Mouse (Mus musculus) hindbrain, embryonic 11.5 days (tissue): ENCODE results near the gene Acsl5. TPM values are rescaled to one million over a fixed set of nuclear protein-coding genes. Genes with fewer than 3 reads are reported as not detected.

ENCODE experiments used
- ATAC-seq: fragments of 200-750 bp; cut with Nextera tagmentation; 2 replicates; pipeline ENCODE4 v1.8.0; 2017; ENCODE audit warnings: mild to moderate bottlenecking, moderate TSS enrichment, moderate library complexity; ENCODE audit not compliant: low FRiP score
- DNase-seq: peaks from one replicate; pipeline ENCODE4 v3.0.0-alpha.2; 2015; ENCODE audit warnings: low spot score
- H3K27ac ChIP-seq: fragments of 300-500 bp; sonication (generic); 2 replicates; pipeline ENCODE4 v1.5.1; 2014; ENCODE audit warnings: mild to moderate bottlenecking, low read depth, low read length
- H3K27me3 ChIP-seq: fragments of 300-500 bp; sonication (generic); 2 replicates; pipeline ENCODE4 v1.6.1; 2014; ENCODE audit warnings: mild to moderate bottlenecking, low read length, moderate library complexity, mixed read lengths; ENCODE audit not compliant: control insufficient read depth, insufficient read depth
- H3K36me3 ChIP-seq: fragments of 300-500 bp; sonication (generic); 2 replicates; pipeline ENCODE4 v1.6.1; 2014; ENCODE audit warnings: mild to moderate bottlenecking, low read length, moderate library complexity, mixed read lengths; ENCODE audit not compliant: control insufficient read depth, insufficient read depth
- H3K4me1 ChIP-seq: fragments of 300-500 bp; sonication (generic); replicated peaks from 2 replicates; pipeline ENCODE4 v1.6.1; 2014; ENCODE audit warnings: low read length, mixed read lengths; ENCODE audit not compliant: control insufficient read depth, insufficient read depth
- H3K4me2 ChIP-seq: fragments of 300-500 bp; sonication (generic); replicated peaks from 2 replicates; pipeline ENCODE4 v1.6.1; 2014; ENCODE audit warnings: mild to moderate bottlenecking, low read depth, low read length
- H3K4me3 ChIP-seq: fragments of 300-500 bp; sonication (generic); 2 replicates; pipeline ENCODE4 v1.5.1; 2014; ENCODE audit warnings: low read depth, low read length
- H3K9ac ChIP-seq: fragments of 300-500 bp; sonication (generic); 2 replicates; pipeline ENCODE4 v1.6.1; 2014; ENCODE audit warnings: low read depth, low read length
- H3K9me3 ChIP-seq: fragments of 300-500 bp; sonication (generic); 2 replicates; pipeline ENCODE4 v1.6.1; 2016; ENCODE audit warnings: low read length; ENCODE audit not compliant: control insufficient read depth
- WGBS: fragments of 180-500 bp; shearing (Covaris S2); extraction: QIAGEN DNeasy Blood & Tissue Kit; methylation state at CpG from one replicate; pipeline ENCODE4 v1.1.7; 2014; 5-methylcytosine and 5-hydroxymethylcytosine counted together
- polyA plus RNA-seq: library from polyadenylated mRNA; unstranded; fragments of >200 nt; fragmentation: Nextera tagmentation; extraction: Ambion mirVana; gene quantifications from 2 replicates; pipeline ENCODE4 v1.2.1, GENCODE M21; 2014

Gene Acsl5
- polyA plus RNA-seq, 1 experiment from 2014 or later, result 19.9 TPM

DNA sequence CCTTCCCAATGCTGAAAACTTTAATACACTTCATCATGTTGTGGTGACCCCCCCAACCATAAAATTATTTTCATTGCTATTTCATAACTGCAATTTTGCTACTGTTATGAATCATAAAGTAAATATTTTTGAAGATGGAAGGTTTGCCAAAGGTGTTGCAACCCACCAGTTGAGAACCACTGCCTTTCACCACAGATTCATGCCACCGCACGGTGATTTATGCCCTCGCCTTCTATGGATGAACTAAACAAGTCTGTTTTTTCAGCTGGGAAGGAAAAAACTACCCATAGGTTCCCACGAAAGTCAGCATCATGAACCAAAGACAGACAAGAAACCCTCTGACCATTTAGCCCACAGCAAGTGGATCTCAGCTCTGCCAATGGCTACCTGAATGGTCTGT lies 34.9 kb upstream of the Acsl5 start:
- no peak for DNase-seq
- Histone ChIP-seq H3K9ac (no peak overlapping the region), H3K27ac (no peak overlapping the region), H3K36me3 (no peaks in the 10 kb centered on the region), H3K9me3 (no peaks in the 10 kb centered on the region), H3K4me3 (no peak overlapping the region), H3K27me3 (no peaks in the 10 kb centered on the region), H3K4me1 (no peaks in the 10 kb centered on the region), H3K4me2 (no peak overlapping the region)
- no peak for ATAC-seq
- 88% methylated on average over 4 of the region's 4 CpGs for WGBS

DNA sequence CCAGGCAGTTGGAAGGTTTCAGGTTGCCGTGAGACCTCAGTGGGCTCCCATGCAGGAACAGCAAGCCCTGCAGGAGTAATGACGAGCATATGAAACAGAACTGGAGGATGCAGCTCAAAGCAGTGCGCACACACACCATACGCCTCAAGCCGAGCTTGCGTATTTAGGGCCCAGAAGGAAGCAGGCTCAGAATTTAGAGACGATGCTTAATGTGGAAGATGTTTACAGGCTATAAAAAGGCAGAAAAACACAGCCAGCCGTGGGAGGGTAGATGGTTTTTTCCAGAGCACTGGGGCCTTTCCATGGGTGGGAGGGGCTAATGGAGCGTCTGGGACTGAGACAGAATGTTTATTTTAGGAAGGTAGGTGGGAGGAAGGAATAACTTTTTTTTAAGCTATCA lies 34.4 kb upstream of the Acsl5 start:
- DNase-seq (no peak), ATAC-seq (no peak)
- no peaks in the 10 kb centered on the region for H3K9me3 ChIP-seq
- no peak overlapping the region for H3K27ac ChIP-seq
- WGBS, result 85% methylated on average over 9 of the region's 9 CpGs
- H3K4me2 ChIP-seq, result no peak overlapping the region
- H3K4me1 ChIP-seq, result no peaks in the 10 kb centered on the region
- H3K36me3 ChIP-seq, result no peaks in the 10 kb centered on the region
- no peak overlapping the region for H3K9ac ChIP-seq
- H3K4me3 ChIP-seq, result no peak overlapping the region
- H3K27me3 ChIP-seq, result no peaks in the 10 kb centered on the region

DNA sequence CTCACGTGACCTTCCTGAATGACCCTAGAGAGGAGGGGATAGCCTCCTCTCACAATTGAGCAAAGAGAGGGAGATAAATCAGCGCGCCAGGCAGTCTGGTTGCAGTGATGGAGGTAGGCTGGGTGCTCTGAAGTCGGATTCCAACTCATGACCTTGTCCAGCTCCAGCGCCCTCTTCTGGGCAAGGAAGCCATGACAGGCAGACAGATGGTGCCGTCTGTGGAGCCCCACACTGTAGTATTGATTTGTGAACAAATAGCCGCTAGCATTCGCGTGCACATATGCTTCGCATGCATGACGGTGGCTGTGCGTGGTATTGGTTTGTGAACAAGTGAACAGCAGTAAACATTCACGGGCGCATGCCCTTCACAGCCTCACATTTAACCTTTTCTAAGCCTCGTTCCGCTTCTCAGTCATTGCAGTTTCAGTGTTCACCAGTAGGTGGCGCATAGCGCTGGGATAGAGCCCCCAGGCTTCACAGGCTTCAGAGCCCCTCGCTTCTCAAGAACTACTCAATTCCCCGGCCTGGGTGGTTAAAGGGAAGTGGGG lies 33.5 kb upstream of the Acsl5 start:
- no peak overlapping the region for H3K27ac ChIP-seq
- WGBS, result 3% methylated on average over 20 of the region's 20 CpGs
- no peaks in the 10 kb centered on the region for H3K9me3 ChIP-seq
- H3K4me1 ChIP-seq, result no peaks in the 10 kb centered on the region
- no peaks in the 10 kb centered on the region for H3K36me3 ChIP-seq
- H3K4me2 ChIP-seq, result peak overlapping the region; percentile 45
- ATAC-seq (peak; percentile 73), DNase-seq (peak; percentile 96)
- no peaks in the 10 kb centered on the region for H3K27me3 ChIP-seq
- peak overlapping the region; percentile 44; the same call in 1 of the 2 replicates for H3K9ac ChIP-seq
- H3K4me3 ChIP-seq, result peak overlapping the region; percentile 31

DNA sequence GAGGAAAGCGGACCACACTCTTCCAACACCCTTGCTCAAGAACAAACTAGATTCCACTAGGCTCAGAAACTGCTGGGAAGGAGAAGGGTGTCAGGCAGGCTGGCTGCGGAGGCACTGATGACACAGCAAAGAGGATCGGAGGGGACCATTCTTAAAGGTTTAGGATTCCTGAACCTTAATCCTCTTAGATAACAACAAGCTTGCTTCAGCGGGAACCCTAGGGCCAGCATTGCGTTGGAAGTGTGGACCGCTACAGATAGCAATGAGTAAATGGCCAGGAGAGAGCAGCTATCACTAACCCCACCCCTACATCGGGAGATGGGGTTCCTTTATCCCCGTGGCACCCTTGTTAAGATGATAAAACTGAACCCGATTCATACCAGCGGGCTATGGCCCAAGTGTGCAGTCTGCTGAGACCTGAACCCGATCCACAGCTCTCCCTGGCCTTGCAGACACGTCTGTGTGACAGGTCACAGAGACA lies 33.0 kb upstream of the Acsl5 start:
- Histone ChIP-seq H3K4me2 (peak overlapping the region; percentile 45), H3K4me3 (no peak overlapping the region; the same call in 1 of the 2 replicates), H3K27me3 (no peaks in the 10 kb centered on the region), H3K36me3 (no peaks in the 10 kb centered on the region), H3K9me3 (no peaks in the 10 kb centered on the region), H3K4me1 (no peaks in the 10 kb centered on the region), H3K27ac (no peak overlapping the region), H3K9ac (peak overlapping the region; percentile 44; the same call in 1 of the 2 replicates)
- WGBS, result 31% methylated on average over 12 of the region's 12 CpGs
- DNase-seq (no peak), ATAC-seq (no peak)

DNA sequence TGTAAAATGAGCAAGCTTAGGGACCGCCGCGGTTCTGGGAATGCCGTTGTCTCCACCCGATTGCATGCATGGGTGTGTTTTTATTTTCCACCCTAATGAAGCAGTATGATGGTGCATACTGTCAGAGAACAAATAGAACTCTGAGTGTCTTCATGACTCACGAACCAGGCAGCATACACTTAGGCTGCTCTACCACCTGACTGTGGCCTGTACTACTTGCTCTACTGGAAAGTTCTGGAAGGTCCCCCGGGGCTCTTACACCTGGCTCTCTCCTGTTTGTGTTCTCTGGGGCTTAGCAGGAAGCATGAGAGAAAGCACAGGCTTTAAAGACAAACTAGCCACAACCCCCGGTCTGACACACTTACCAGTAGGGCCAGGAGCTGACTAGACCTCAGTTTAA lies 32.4 kb upstream of the Acsl5 start:
- ATAC-seq (no peak), DNase-seq (no peak)
- Histone ChIP-seq H3K9ac (no peak overlapping the region), H3K9me3 (no peaks in the 10 kb centered on the region), H3K27ac (no peak overlapping the region), H3K4me3 (no peak overlapping the region), H3K36me3 (no peaks in the 10 kb centered on the region), H3K4me2 (no peak overlapping the region), H3K4me1 (no peaks in the 10 kb centered on the region), H3K27me3 (no peaks in the 10 kb centered on the region)
- WGBS, result 80% methylated on average over 8 of the region's 8 CpGs

DNA sequence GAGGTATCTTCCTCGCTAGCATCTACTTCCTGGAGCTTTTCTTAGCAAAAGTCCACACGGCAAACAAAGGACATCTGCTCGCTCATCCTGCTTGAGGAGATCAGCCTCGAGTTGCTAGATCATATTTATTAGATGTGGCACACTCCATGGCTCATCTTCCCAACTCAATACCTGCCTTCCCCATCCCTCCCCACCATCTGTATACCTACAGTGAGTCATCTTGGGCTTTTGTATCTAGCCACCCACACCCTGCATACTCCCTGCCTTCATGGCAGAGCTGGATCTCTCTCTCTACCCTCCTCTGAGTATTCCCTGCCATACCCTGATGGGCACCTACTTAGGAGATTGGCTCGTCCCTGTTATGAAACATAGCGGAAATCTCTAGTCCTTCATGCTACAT lies 30.5 kb upstream of the Acsl5 start:
- Histone ChIP-seq H3K36me3 (no peaks in the 10 kb centered on the region), H3K4me1 (no peaks in the 10 kb centered on the region), H3K9ac (no peak overlapping the region), H3K27me3 (no peaks in the 10 kb centered on the region), H3K4me3 (no peak overlapping the region), H3K27ac (no peak overlapping the region), H3K4me2 (no peak overlapping the region), H3K9me3 (no peaks in the 10 kb centered on the region)
- WGBS, result 84% methylated on average over 6 of the region's 6 CpGs
- DNase-seq (no peak), ATAC-seq (no peak)

DNA sequence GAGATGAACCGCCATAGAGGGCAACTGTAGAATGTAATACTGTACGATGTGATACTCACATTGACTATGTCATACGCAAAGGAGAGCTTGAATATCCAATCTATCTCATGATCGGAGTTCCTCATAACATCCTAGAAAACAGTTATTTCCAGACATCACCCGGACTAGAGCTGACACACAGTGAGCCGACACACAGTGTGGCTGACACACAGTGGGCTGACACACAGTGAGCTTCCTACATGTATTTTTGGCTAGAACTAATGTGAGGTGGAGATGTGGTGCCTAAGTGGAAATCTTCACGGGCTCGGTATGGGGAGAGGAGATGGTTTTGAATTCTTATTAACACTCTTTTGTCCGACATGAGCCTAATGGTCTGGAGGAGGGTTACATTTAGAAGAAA lies 29.5 kb upstream of the Acsl5 start:
- no peak for ATAC-seq
- no peaks in the 10 kb centered on the region for H3K36me3 ChIP-seq
- H3K4me3 ChIP-seq, result no peak overlapping the region
- H3K4me2 ChIP-seq, result no peak overlapping the region
- H3K27ac ChIP-seq, result no peak overlapping the region
- WGBS, result 93% methylated on average over 9 of the region's 9 CpGs
- H3K27me3 ChIP-seq, result no peaks in the 10 kb centered on the region
- no peaks in the 10 kb centered on the region for H3K4me1 ChIP-seq
- no peak overlapping the region for H3K9ac ChIP-seq
- DNase-seq, result no peak
- no peaks in the 10 kb centered on the region for H3K9me3 ChIP-seq

DNA sequence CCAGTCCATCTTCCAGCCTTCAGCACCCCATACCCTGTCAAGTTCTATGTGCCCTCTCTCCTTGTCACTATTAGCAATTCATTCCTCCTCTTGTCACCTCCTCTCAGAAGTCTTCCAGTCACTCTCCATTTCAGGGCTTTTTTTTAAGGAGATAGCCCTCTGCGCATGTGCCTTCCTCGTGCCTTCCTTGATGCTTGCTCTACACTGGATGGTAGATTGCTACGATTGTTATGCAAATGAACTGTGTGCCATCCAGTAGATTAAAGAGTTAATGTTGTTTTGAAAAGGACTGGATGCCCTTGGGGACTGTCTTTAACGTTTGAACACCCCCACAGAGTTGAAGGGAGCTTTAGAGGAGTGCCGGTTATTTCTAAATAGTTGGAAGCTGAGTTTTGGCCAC lies 25.1 kb upstream of the Acsl5 start:
- H3K9me3 ChIP-seq, result no peaks in the 10 kb centered on the region
- H3K4me3 ChIP-seq, result no peak overlapping the region
- H3K36me3 ChIP-seq, result no peaks in the 10 kb centered on the region
- no peaks in the 10 kb centered on the region for H3K4me1 ChIP-seq
- H3K27ac ChIP-seq, result no peak overlapping the region
- 63% methylated on average over 5 of the region's 5 CpGs for WGBS
- DNase-seq (no peak), ATAC-seq (no peak)
- H3K9ac ChIP-seq, result no peak overlapping the region
- H3K27me3 ChIP-seq, result no peaks in the 10 kb centered on the region
- H3K4me2 ChIP-seq, result no peak overlapping the region

DNA sequence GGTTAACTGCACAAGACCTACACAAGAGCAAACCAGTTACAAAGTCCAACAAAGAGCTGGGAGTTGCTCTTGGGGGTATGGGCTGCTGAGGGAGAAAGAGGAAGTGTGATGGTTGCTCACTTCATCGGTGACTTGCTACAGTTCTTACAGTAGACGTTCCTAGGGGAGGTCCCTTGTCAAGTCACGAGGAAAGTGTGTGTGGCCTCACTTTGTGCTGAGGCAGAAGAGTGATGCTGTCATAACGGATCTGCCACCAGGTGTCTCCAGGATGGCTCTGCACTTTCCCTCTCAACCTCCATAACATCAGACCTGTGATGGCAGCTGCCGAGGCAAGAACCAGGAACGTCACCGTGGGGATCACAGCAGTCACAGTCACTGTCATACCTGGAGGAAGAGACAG lies 24.6 kb upstream of the Acsl5 start:
- Histone ChIP-seq H3K36me3 (no peaks in the 10 kb centered on the region), H3K27ac (no peak overlapping the region), H3K27me3 (no peaks in the 10 kb centered on the region), H3K9me3 (no peaks in the 10 kb centered on the region), H3K4me3 (no peak overlapping the region), H3K4me1 (no peaks in the 10 kb centered on the region), H3K9ac (no peak overlapping the region), H3K4me2 (no peak overlapping the region)
- DNase-seq, result no peak
- ATAC-seq, result no peak
- WGBS, result 81% methylated on average over 7 of the region's 7 CpGs
